Mouse (Mus musculus): Measurements from ENCODE around the gene Arhgef2.

GRCm38 (mm10) chr3:88645937-88646336, 40.2 kb downstream of the Arhgef2 start:
- TF ChIP-seq CTCF (IDR thresholded peaks at IDR 0.05; ENCODE audit: borderline replicate concordance, insufficient read depth, low read length), result no peak
- no peak for TF ChIP-seq POLR2A (IDR thresholded peaks at IDR 0.05; ENCODE audit: low read depth, low read length)

All from embryonic fibroblast, embryonic 13.5 days (primary cell).